Mouse (Mus musculus) limb, embryonic 14.5 days (tissue): ENCODE measurements at regions not wholly inside any gene's neighbourhood (a gene's known extent, or its start where the extent isn't known, plus 50 kb on each side); places are given as distances from the start of the nearest gene placed in this dataset.
A peak's percentile ranks its signal among the peaks of the same experiment; 100 is the strongest.

Experiments
- ATAC-seq: fragments of 200-750 bp; cut with Nextera tagmentation; 2 replicates; pipeline ENCODE4 v1.8.0; 2017; ENCODE audit warnings: low read depth, moderate number of reproducible peaks, moderate TSS enrichment; ENCODE audit not compliant: low FRiP score
- DNase-seq: peaks from one replicate; pipeline ENCODE4 v3.0.0-alpha.2; 2015; ENCODE audit warnings: low spot score
- H3K27ac ChIP-seq: fragments of 300-500 bp; sonication (generic); replicated peaks from 2 replicates; pipeline ENCODE4 v1.5.1; 2014; ENCODE audit warnings: low read depth, mild to moderate bottlenecking, low read length, moderate library complexity, mixed read lengths
- H3K27me3 ChIP-seq: fragments of 300-500 bp; sonication (generic); 2 replicates; pipeline ENCODE4 v1.6.1; 2014; ENCODE audit warnings: low read length, mixed read lengths; ENCODE audit not compliant: control insufficient read depth, insufficient read depth
- H3K36me3 ChIP-seq: fragments of 300-500 bp; sonication (generic); 2 replicates; pipeline ENCODE4 v1.6.1; 2014; ENCODE audit warnings: mild to moderate bottlenecking, low read length, moderate library complexity, mixed read lengths; ENCODE audit not compliant: control insufficient read depth, insufficient read depth
- H3K4me1 ChIP-seq: fragments of 300-500 bp; sonication (generic); 2 replicates; pipeline ENCODE4 v1.6.1; 2014; ENCODE audit warnings: antibody characterized with exemption, low read length, mixed read lengths; ENCODE audit not compliant: control insufficient read depth, insufficient read depth
- H3K4me2 ChIP-seq: fragments of 300-500 bp; sonication (generic); replicated peaks from 2 replicates; pipeline ENCODE4 v1.6.1; 2014; ENCODE audit warnings: low read depth, mild to moderate bottlenecking, low read length, moderate library complexity; ENCODE audit not compliant: severe bottlenecking
- H3K4me3 ChIP-seq: fragments of 300-500 bp; sonication (generic); replicated peaks from 2 replicates; pipeline ENCODE4 v1.5.1; 2014; ENCODE audit warnings: low read length
- H3K9ac ChIP-seq: fragments of 300-500 bp; sonication (generic); 2 replicates; pipeline ENCODE4 v1.6.1; 2014; ENCODE audit warnings: mild to moderate bottlenecking, low read depth, low read length, moderate library complexity; ENCODE audit not compliant: severe bottlenecking
- H3K9me3 ChIP-seq: fragments of 300-500 bp; sonication (generic); 2 replicates; pipeline ENCODE4 v1.6.1; 2016; ENCODE audit warnings: low read length; ENCODE audit not compliant: control insufficient read depth
- POLR2A ChIP-seq: fragments of 200-500 bp; IDR thresholded peaks from 2 replicates; pipeline ENCODE4 v1.8.0; 2012; ENCODE audit warnings: inconsistent platforms, mild to moderate bottlenecking, moderate library complexity, borderline replicate concordance; ENCODE audit not compliant: insufficient read depth, insufficient read length; ENCODE audit errors: extremely low read depth
- WGBS: fragments of 180-500 bp; shearing (Covaris S2); extraction: QIAGEN DNeasy Blood & Tissue Kit; methylation state at CpG from one replicate; pipeline ENCODE4 v1.1.7; 2014; 5-methylcytosine and 5-hydroxymethylcytosine counted together

DNA sequence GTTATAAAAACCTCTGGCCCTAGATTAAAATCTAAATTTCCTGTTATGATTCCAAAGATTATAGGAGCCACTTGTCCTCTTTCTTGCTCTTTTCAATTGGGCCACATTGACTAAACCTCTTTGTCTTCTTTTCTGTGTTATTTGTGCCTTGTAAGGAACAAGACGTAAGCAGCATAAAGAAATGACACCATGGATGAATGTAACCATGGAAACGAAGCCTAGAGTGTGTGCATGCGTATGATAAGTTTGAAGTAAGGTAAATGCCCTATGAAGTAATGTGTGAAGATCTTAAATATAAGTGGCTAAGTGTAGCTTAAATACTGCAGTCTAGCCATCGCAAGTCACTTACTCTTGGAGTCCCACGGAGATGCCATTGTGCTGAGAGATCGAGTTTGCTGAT lies 177.4 kb upstream of the Slc7a14 start:
- H3K9ac ChIP-seq = no peak overlapping the region
- no peaks in the 10 kb centered on the region for H3K9me3 ChIP-seq
- WGBS = 81% methylated on average over 6 of the region's 6 CpGs
- no peaks in the 10 kb centered on the region for H3K27me3 ChIP-seq
- H3K4me3 ChIP-seq = no peak overlapping the region
- DNase-seq (no peak), ATAC-seq (no peak)
- H3K4me1 ChIP-seq = no peaks in the 10 kb centered on the region
- H3K4me2 ChIP-seq = no peak overlapping the region
- no peak overlapping the region for H3K27ac ChIP-seq
- TF ChIP-seq POLR2A = no peak
- no peaks in the 10 kb centered on the region for H3K36me3 ChIP-seq

DNA sequence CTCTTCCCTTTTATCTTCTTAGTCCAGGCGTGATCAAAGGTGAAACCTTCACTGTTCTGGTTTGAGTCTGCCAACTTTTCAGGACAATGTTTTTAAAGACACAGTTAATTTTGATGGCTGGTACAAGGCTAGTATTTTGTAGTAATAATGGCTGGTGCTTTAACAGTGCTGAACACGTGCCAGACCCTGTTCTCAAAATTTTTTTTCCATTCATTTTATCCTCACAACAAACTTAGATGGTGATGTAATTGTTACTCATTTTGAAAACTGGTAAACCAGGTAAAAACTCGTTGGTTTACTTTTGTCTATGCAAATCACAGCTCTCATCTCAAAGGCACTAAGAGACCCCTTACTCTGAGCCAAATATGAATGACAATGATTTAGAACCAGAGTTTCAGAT lies 171.8 kb upstream of the Slc7a14 start:
- H3K4me3 ChIP-seq = no peak overlapping the region
- no peaks in the 10 kb centered on the region for H3K9me3 ChIP-seq
- WGBS = 41% methylated on average over 3 of the region's 3 CpGs
- no peak overlapping the region for H3K9ac ChIP-seq
- H3K27me3 ChIP-seq = no peaks in the 10 kb centered on the region
- H3K27ac ChIP-seq = no peak overlapping the region
- H3K4me2 ChIP-seq = no peak overlapping the region
- no peaks in the 10 kb centered on the region for H3K36me3 ChIP-seq
- TF ChIP-seq POLR2A = no peak
- DNase-seq (no peak), ATAC-seq (no peak)
- no peaks in the 10 kb centered on the region for H3K4me1 ChIP-seq

DNA sequence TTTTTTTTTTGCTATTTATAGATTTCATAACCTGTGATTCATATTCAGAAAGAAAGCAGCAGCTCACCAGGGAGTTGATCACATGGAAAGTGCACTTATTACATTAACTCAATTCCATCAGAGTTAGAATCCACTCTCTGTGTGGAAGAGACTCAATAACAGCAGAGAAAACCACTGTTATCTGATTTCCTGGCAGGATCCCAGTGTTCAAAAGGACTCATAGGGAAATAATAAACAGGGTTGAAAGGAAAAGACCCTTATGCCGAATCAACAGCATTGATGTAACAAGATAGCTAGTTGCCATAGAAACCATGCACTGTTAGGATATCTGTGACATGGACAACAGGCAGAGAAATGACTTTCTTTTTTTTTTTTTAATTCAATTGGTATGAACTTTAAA lies 157.7 kb upstream of the Slc7a14 start:
- Histone ChIP-seq H3K4me2 (no peak overlapping the region), H3K4me3 (no peak overlapping the region), H3K36me3 (no peaks in the 10 kb centered on the region), H3K27me3 (no peaks in the 10 kb centered on the region), H3K9ac (no peak overlapping the region), H3K9me3 (no peaks in the 10 kb centered on the region), H3K4me1 (no peaks in the 10 kb centered on the region), H3K27ac (no peak overlapping the region)
- WGBS = 40% methylated on average over 1 of the region's 1 CpGs
- ATAC-seq = no peak
- TF ChIP-seq POLR2A = no peak
- peak; percentile 24 for DNase-seq

DNA sequence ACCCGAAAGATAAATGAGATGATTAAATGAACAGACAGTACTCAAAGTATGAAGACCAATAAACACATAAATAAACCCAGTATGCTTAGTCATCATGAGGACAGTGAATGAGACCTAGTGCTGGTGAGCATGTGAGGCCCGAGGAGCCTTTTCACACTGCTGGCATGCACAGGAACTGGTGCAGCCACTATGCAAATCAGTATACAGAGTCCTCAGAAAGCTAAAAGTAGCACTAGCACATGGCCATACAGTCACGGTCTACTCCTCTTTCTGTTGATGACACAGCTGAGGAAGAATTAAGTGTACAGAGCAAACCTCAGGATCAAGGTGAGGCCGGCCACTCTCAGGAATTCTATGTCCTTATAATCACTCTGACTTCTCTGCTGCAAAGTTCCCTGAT lies 154.1 kb upstream of the Slc7a14 start:
- no peaks in the 10 kb centered on the region for H3K4me1 ChIP-seq
- no peak overlapping the region for H3K4me3 ChIP-seq
- no peak for TF ChIP-seq POLR2A

DNA sequence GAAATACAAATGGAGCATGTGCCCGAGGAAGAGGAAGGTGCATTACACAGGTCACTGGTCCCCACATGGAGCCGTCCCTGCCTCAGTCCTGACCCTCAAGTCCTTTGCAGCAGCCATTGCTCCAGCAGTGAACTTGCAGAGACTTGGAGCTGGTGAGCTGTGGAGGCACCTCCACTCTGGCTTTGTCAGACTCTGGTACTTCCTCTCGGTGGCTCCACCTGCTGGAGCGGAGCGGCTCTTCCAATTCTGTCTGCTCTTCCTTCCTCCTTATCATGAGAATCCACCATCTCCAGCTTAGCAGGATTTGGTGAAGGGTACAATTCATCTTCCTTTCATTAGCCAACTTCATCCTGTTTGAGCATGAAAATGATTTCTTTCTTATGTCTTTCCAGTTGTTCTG lies 149.3 kb upstream of the Slc7a14 start:
- ATAC-seq (no peak), DNase-seq (peak; percentile 23)
- no peaks in the 10 kb centered on the region for H3K36me3 ChIP-seq
- no peak for TF ChIP-seq POLR2A
- H3K4me2 ChIP-seq = no peak overlapping the region
- no peaks in the 10 kb centered on the region for H3K9me3 ChIP-seq
- no peaks in the 10 kb centered on the region for H3K27me3 ChIP-seq
- H3K9ac ChIP-seq = no peak overlapping the region
- H3K4me3 ChIP-seq = no peak overlapping the region
- no peak overlapping the region for H3K27ac ChIP-seq
- H3K4me1 ChIP-seq = no peaks in the 10 kb centered on the region
- WGBS = 62% methylated on average over 5 of the region's 5 CpGs

More for the DNA sequence above, 154.1 kb upstream of the Slc7a14 start:
- no peaks in the 10 kb centered on the region for H3K9me3 ChIP-seq
- H3K36me3 ChIP-seq = no peaks in the 10 kb centered on the region
- no peaks in the 10 kb centered on the region for H3K27me3 ChIP-seq
- 72% methylated on average over 4 of the region's 4 CpGs for WGBS
- H3K27ac ChIP-seq = no peak overlapping the region
- no peak overlapping the region for H3K4me2 ChIP-seq
- DNase-seq (no peak), ATAC-seq (no peak)
- H3K9ac ChIP-seq = no peak overlapping the region

DNA sequence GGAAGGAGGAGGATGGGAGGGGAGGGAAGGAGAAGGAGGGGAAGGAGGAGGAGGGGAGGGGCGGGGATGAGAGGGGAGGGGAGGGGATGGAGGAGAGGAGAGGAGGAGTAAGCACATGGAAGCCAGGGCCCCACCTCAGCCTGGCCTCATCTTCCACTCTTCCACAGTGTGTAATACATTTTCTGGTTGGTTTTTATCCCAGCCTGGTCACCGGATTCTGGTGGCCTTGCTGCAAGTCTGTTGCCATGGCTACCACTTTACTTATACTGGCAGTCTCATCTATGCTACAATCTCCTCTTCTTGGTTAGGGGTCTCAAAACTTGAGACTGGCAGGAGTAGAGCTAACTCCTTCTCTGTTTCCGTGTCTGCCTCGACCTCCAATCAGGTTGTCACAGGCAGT lies 147.8 kb upstream of the Slc7a14 start:
- ATAC-seq = no peak
- H3K4me2 ChIP-seq = no peak overlapping the region
- no peak overlapping the region for H3K4me3 ChIP-seq
- H3K9me3 ChIP-seq = no peaks in the 10 kb centered on the region
- H3K9ac ChIP-seq = no peak overlapping the region
- no peaks in the 10 kb centered on the region for H3K36me3 ChIP-seq
- TF ChIP-seq POLR2A = no peak
- no peaks in the 10 kb centered on the region for H3K27me3 ChIP-seq
- no peak overlapping the region for H3K27ac ChIP-seq
- no peaks in the 10 kb centered on the region for H3K4me1 ChIP-seq
- WGBS = 64% methylated on average over 4 of the region's 4 CpGs
- no peak for DNase-seq
